Mouse (Mus musculus): ENCODE measurements at regions not wholly inside any gene's neighbourhood (a gene's known extent, or its start where the extent isn't known, plus 50 kb on each side); places are given as distances from the start of the nearest gene placed in this dataset.

DNA sequence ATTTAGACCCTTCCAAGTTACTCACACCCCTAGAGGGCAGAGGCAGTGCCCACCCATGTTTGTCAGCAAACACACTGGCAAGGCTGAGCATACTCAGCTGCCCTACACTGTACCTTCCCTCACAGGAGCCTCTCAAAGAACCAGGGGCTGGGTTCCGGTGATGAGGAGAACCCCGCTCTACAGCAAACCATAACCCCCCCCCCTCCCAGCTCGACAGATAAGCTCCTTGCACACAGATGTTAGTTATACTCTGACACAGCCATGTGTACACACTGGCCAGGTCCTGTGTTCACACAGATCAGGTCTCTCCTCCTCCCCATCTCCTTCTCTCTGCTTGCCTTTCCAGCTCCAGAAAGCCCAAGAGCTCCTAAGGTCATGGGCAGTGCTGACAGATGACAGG, 59.7 kb upstream of the Zmiz1 start:
- Histone ChIP-seq H3K4me1 (ENCODE audit: control insufficient read depth, insufficient read depth, insufficient read length, low read length) (peaks cover 17% of the 10 kb centered on the region; the same call in 1 of the 2 replicates), H3K36me3 (ENCODE audit: control insufficient read depth, insufficient read depth, low read length) (no peaks in the 10 kb centered on the region), H3K27me3 (ENCODE audit: control insufficient read depth, insufficient read depth, low read length) (no peaks in the 10 kb centered on the region), H3K4me3 (ENCODE audit: low read depth, low read length) (no peak overlapping the region), H3K27ac (ENCODE audit: insufficient read depth, low read depth, low read length) (no peak overlapping the region)
- TF ChIP-seq CTCF (IDR thresholded peaks at IDR 0.05; ENCODE audit: extremely low read depth, insufficient read length, insufficient replicate concordance, low read depth, low read length) (no peak), POLR2A (IDR thresholded peaks at IDR 0.05; ENCODE audit: low read depth, low read length) (no peak)
- whole genome bisulfite sequencing, result 86% methylated on average over 3 of the region's 3 CpGs

DNA sequence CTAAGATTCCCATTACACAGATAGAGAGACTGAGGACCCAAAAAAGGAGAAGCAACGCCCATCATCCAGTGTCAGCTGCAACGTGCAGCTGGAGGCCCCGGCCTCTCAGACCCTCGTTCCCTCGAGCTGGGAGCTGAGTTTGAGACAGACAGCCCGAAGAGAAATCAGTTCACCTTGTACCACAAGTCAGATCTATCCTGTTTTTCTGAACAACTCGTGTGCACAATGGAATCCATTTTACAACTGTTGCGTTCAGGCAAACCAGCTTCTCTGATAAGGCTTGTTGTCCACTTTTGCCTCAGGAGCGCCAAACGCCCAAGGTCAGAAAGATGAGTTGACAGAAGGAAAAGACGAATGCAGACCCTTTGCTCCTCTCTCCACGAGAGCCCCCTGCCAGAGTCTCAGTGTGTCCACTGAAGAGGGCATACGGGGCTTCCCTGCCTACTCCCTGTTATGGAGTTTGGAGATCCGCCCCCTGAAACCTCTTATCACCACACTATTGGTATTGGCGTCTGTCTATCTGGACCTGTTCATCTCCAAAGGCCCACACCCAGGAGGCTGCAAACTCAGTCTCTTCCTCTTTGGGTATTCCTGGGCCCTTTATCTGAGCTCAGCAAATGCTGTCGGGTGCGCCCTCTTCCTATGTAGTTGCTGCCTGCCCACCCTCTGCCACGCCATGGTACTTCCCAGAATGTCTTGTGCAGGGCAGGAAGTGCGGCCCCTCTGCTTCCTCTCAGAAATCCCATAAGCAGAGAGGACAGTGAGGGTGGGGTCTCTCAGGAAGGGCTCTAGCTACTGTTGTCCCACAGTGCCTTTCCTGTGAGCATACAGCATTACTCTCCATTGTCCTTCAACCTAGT, 57.7 kb upstream of the Zmiz1 start:
- H3K27me3 ChIP-seq (ENCODE audit: control insufficient read depth, insufficient read depth, low read length), result no peaks in the 10 kb centered on the region
- TF ChIP-seq POLR2A (IDR thresholded peaks at IDR 0.05; ENCODE audit: low read depth, low read length) (no peak), CTCF (IDR thresholded peaks at IDR 0.05; ENCODE audit: extremely low read depth, insufficient read length, insufficient replicate concordance, low read depth, low read length) (no peak)
- H3K27ac ChIP-seq (ENCODE audit: insufficient read depth, low read depth, low read length), result no peak overlapping the region
- no peaks in the 10 kb centered on the region for H3K36me3 ChIP-seq (ENCODE audit: control insufficient read depth, insufficient read depth, low read length)
- peaks cover 25% of the 10 kb centered on the region; the same call in 1 of the 2 replicates for H3K4me1 ChIP-seq (ENCODE audit: control insufficient read depth, insufficient read depth, insufficient read length, low read length)
- 76% methylated on average over 19 of the region's 19 CpGs for WGBS
- H3K4me3 ChIP-seq (ENCODE audit: low read depth, low read length), result no peak overlapping the region

DNA sequence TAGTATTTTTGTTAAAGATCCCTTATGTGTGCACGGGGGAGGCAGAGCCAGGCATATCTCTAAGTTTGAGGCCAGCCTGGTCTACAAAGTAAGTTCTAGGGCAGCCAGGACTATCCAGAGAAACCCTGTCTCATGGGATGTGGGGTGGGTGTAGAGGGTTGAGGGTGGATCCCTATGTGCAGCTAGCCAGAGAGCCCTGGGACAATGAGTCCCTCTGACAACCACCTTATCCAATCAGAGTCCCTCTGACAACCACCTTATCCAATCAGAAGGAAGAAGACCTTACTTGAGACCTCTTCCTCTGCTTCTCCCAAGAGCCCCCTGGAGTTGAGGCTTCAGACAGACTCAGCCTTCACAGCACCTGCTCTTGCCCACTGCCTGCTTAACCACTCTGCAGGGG, 56.6 kb upstream of the Zmiz1 start:
- H3K27ac ChIP-seq (ENCODE audit: insufficient read depth, low read depth, low read length), result no peak overlapping the region

DNA sequence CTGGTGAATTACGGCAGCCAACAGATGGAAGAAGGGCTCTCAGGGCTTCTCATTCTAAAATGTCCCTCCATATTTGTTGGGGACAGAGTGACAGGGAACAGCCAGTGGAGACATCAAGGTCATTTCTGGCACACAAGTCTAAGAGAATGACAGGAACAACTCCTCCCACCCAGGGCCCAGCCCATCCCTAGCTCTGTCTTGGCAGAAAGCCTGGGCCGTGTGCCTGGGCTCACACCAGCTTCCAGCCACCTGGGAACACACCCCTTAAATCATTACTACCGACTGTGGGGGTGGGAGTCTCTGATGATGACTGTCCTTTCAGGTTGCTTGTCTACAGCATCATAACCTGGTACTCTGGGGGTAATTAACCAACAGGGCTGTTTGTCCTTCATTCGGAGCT, 53.8 kb upstream of the Zmiz1 start:
- Histone ChIP-seq H3K27me3 (ENCODE audit: control insufficient read depth, insufficient read depth, low read length) (no peaks in the 10 kb centered on the region), H3K36me3 (ENCODE audit: control insufficient read depth, insufficient read depth, low read length) (no peaks in the 10 kb centered on the region), H3K4me3 (ENCODE audit: low read depth, low read length) (no peak overlapping the region), H3K4me1 (ENCODE audit: control insufficient read depth, insufficient read depth, insufficient read length, low read length) (peaks cover 21% of the 10 kb centered on the region; the same call in 1 of the 2 replicates), H3K27ac (ENCODE audit: insufficient read depth, low read depth, low read length) (no peak overlapping the region)
- TF ChIP-seq POLR2A (IDR thresholded peaks at IDR 0.05; ENCODE audit: low read depth, low read length), result no peak
- no peak for TF ChIP-seq CTCF (IDR thresholded peaks at IDR 0.05; ENCODE audit: extremely low read depth, insufficient read length, insufficient replicate concordance, low read depth, low read length)
- 26% methylated on average over 4 of the region's 4 CpGs for WGBS

More for the DNA sequence above, 56.6 kb upstream of the Zmiz1 start:
- Histone ChIP-seq H3K4me1 (ENCODE audit: control insufficient read depth, insufficient read depth, insufficient read length, low read length) (peaks cover 21% of the 10 kb centered on the region; the same call in 1 of the 2 replicates), H3K4me3 (ENCODE audit: low read depth, low read length) (no peak overlapping the region), H3K36me3 (ENCODE audit: control insufficient read depth, insufficient read depth, low read length) (no peaks in the 10 kb centered on the region), H3K27me3 (ENCODE audit: control insufficient read depth, insufficient read depth, low read length) (no peaks in the 10 kb centered on the region)
- TF ChIP-seq CTCF (IDR thresholded peaks at IDR 0.05; ENCODE audit: extremely low read depth, insufficient read length, insufficient replicate concordance, low read depth, low read length) (no peak), POLR2A (IDR thresholded peaks at IDR 0.05; ENCODE audit: low read depth, low read length) (no peak)
- WGBS, result 69% methylated on average over 1 of the region's 1 CpGs

DNA sequence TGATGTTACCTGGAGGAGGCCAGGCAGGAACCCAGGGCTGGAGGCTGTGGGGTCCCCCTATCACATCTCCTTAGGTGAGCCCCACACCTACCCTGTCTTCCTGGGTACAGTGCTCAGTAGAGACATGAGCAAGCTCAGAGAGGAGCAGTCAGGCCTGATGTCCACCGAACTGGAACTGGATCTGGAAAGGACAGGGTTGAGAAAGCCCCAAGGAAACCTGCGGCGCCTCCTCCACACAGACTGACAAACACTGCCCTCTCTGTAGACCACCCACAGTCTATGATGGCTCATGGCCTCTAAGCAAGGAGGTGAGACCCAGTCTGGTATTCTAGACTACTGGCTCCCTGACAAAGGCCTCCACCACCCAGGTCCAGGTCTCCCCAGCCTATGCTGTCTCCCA, 52.9 kb upstream of the Zmiz1 start:
- no peak overlapping the region for H3K4me3 ChIP-seq (ENCODE audit: low read depth, low read length)
- no peaks in the 10 kb centered on the region for H3K27me3 ChIP-seq (ENCODE audit: control insufficient read depth, insufficient read depth, low read length)
- H3K4me1 ChIP-seq (ENCODE audit: control insufficient read depth, insufficient read depth, insufficient read length, low read length), result peaks cover 20% of the 10 kb centered on the region; the same call in 1 of the 2 replicates
- H3K27ac ChIP-seq (ENCODE audit: insufficient read depth, low read depth, low read length), result no peak overlapping the region
- TF ChIP-seq CTCF (IDR thresholded peaks at IDR 0.05; ENCODE audit: extremely low read depth, insufficient read length, insufficient replicate concordance, low read depth, low read length) (no peak), POLR2A (IDR thresholded peaks at IDR 0.05; ENCODE audit: low read depth, low read length) (no peak)
- 94% methylated on average over 3 of the region's 3 CpGs for WGBS
- H3K36me3 ChIP-seq (ENCODE audit: control insufficient read depth, insufficient read depth, low read length), result no peaks in the 10 kb centered on the region

DNA sequence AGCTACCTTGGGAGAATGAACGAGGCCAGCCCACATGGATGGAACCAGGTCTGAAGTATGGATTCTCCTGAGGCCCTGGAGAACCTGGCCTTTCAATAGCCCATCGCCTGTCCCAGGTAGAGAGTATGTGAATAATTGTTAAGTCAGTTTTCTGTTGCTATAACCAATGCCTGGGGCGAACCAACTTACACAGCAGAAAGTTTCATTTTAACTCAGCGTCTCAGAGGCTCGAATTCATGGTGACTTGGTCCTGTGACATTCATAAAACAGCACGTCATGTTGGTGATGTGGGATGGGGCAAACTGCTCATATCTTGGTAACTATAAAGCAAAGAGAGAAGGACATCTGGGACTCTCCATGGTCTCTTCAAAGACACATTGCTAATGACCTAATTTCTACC, 52.4 kb upstream of the Zmiz1 start:
- no peaks in the 10 kb centered on the region for H3K36me3 ChIP-seq (ENCODE audit: control insufficient read depth, insufficient read depth, low read length)
- no peaks in the 10 kb centered on the region for H3K27me3 ChIP-seq (ENCODE audit: control insufficient read depth, insufficient read depth, low read length)
- TF ChIP-seq POLR2A (IDR thresholded peaks at IDR 0.05; ENCODE audit: low read depth, low read length), result no peak
- no peak for TF ChIP-seq CTCF (IDR thresholded peaks at IDR 0.05; ENCODE audit: extremely low read depth, insufficient read length, insufficient replicate concordance, low read depth, low read length)
- no peak overlapping the region for H3K4me3 ChIP-seq (ENCODE audit: low read depth, low read length)
- WGBS, result 93% methylated on average over 6 of the region's 6 CpGs
- peaks cover 14% of the 10 kb centered on the region; the same call in 1 of the 2 replicates for H3K4me1 ChIP-seq (ENCODE audit: control insufficient read depth, insufficient read depth, insufficient read length, low read length)
- H3K27ac ChIP-seq (ENCODE audit: insufficient read depth, low read depth, low read length), result no peak overlapping the region

DNA sequence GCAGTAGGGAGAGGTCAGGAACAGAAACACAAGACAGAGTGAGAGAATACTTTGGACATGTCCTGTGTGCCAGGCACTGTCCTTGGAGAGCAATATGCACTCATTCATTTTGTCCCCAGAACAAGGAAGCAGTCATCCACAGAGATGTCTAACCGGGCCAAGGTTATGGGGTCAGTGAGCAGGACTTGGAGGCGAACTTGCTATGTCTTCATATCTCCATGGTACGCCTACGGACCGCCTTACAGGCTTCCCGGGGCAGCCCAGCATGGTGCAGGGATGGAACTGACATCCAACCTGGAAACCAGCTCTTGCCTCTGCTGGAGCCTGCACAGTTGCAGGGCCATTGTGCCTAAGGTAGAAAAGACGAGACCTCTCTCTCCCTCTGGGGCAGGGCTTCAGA, 51.9 kb upstream of the Zmiz1 start:
- H3K27ac ChIP-seq (ENCODE audit: insufficient read depth, low read depth, low read length), result no peak overlapping the region
- H3K27me3 ChIP-seq (ENCODE audit: control insufficient read depth, insufficient read depth, low read length), result no peaks in the 10 kb centered on the region
- no peak overlapping the region for H3K4me3 ChIP-seq (ENCODE audit: low read depth, low read length)
- 88% methylated on average over 7 of the region's 7 CpGs for WGBS
- H3K4me1 ChIP-seq (ENCODE audit: control insufficient read depth, insufficient read depth, insufficient read length, low read length), result peaks cover 10% of the 10 kb centered on the region; the same call in 1 of the 2 replicates
- TF ChIP-seq CTCF (IDR thresholded peaks at IDR 0.05; ENCODE audit: extremely low read depth, insufficient read length, insufficient replicate concordance, low read depth, low read length) (no peak), POLR2A (IDR thresholded peaks at IDR 0.05; ENCODE audit: low read depth, low read length) (no peak)
- no peaks in the 10 kb centered on the region for H3K36me3 ChIP-seq (ENCODE audit: control insufficient read depth, insufficient read depth, low read length)

All from small intestine, adult 2 months (tissue).